Mouse (Mus musculus): ENCODE measurements at regions not wholly inside any gene's neighbourhood (a gene's known extent, or its start where the extent isn't known, plus 50 kb on each side); places are given as distances from the start of the nearest gene placed in this dataset.

DNA sequence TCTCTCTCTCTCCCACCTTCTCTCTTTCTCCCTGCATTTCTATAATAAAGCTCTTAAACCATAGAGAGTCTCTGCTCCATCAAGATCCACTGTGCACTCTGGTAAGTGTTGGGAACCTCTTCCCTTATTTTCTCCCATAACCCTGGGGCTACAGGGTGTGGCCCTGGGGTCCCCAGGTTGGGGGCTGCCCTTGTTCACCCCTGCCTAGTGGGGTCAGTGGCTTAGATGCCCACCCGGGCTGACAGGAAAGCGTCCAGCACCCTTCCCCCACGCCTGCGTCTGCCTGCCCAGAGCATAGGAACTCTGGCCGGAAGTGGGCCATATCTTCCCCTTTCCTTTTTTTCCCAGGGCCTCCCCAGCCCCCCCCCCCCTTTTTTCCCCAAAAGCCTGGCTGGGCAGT lies 534.0 kb downstream of the Hdgfl1 start:
- H3K4me1 ChIP-seq (replicated peaks; ENCODE audit: control insufficient read depth, insufficient read depth, low read length): no peaks in the 10 kb centered on the region
- H3K27ac ChIP-seq (ENCODE audit: low read length): no peak overlapping the region
- WGBS: 61% methylated on average over 5 of the region's 5 CpGs
- H3K27me3 ChIP-seq (ENCODE audit: control insufficient read depth, insufficient read depth, low read depth, low read length): no peaks in the 10 kb centered on the region
- H3K4me2 ChIP-seq (ENCODE audit: low read depth, low read length): no peak overlapping the region
- no peaks in the 10 kb centered on the region for H3K36me3 ChIP-seq (ENCODE audit: control insufficient read depth, insufficient read depth, low read length)
- H3K4me3 ChIP-seq (ENCODE audit: low read length): no peak overlapping the region
- H3K9ac ChIP-seq (ENCODE audit: low read length): no peak overlapping the region
- no peak for ATAC-seq (ENCODE audit: low read depth)
- H3K9me3 ChIP-seq (ENCODE audit: control insufficient read depth, low read length): no peaks in the 10 kb centered on the region

DNA sequence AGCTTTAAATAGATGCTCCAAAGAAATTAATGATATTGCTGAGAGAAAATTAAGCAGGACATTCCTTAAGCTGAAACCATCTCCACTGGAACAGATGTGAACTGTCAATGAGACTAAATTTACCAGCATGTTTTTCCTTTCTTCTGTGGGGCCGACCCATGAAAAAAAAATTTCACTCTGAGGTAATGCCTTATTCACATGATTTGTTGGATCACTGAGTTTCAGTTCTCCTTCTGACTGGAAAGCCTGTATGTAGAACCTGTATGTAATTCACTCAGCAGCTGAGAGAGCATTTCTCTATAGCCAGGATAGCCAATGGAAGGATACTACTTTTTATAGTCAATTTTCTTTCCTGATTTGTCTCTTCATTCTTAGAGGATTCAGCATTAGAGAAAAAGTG lies 535.3 kb downstream of the Hdgfl1 start:
- 54% methylated on average over 1 of the region's 1 CpGs for WGBS
- Histone ChIP-seq H3K4me1 (replicated peaks; ENCODE audit: control insufficient read depth, insufficient read depth, low read length) (no peaks in the 10 kb centered on the region), H3K4me2 (ENCODE audit: low read depth, low read length) (no peak overlapping the region), H3K4me3 (ENCODE audit: low read length) (no peak overlapping the region), H3K9ac (ENCODE audit: low read length) (no peak overlapping the region), H3K36me3 (ENCODE audit: control insufficient read depth, insufficient read depth, low read length) (no peaks in the 10 kb centered on the region), H3K27ac (ENCODE audit: low read length) (no peak overlapping the region), H3K9me3 (ENCODE audit: control insufficient read depth, low read length) (no peaks in the 10 kb centered on the region), H3K27me3 (ENCODE audit: control insufficient read depth, insufficient read depth, low read depth, low read length) (no peaks in the 10 kb centered on the region)
- ATAC-seq (ENCODE audit: low read depth): no peak

DNA sequence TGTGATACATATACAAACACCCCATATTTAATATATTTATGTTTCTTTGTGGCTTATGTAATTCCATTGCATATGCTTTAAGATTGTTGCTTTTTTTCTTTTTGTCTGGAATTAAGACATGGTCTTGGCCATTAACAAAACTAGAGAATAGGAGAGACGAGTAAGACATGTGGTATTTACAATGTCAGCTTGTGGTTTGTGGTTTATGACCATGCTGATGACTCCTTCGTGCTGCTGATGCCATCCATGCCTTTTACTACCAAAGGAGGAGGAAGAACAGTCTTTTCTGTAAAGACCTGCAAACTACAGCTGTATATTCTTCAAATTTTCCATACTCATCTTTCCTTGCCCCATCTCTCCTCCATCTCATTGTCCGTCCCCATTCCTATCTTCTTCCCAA lies 552.7 kb downstream of the Hdgfl1 start:
- ATAC-seq (ENCODE audit: low read depth): no peak
- no peak overlapping the region for H3K4me3 ChIP-seq (ENCODE audit: low read length)
- no peaks in the 10 kb centered on the region for H3K4me1 ChIP-seq (replicated peaks; ENCODE audit: control insufficient read depth, insufficient read depth, low read length)
- no peaks in the 10 kb centered on the region for H3K36me3 ChIP-seq (ENCODE audit: control insufficient read depth, insufficient read depth, low read length)
- H3K9ac ChIP-seq (ENCODE audit: low read length): no peak overlapping the region
- no peak overlapping the region for H3K27ac ChIP-seq (ENCODE audit: low read length)
- WGBS: 59% methylated on average over 3 of the region's 3 CpGs
- H3K9me3 ChIP-seq (ENCODE audit: control insufficient read depth, low read length): no peaks in the 10 kb centered on the region
- no peaks in the 10 kb centered on the region for H3K27me3 ChIP-seq (ENCODE audit: control insufficient read depth, insufficient read depth, low read depth, low read length)
- H3K4me2 ChIP-seq (ENCODE audit: low read depth, low read length): no peak overlapping the region

DNA sequence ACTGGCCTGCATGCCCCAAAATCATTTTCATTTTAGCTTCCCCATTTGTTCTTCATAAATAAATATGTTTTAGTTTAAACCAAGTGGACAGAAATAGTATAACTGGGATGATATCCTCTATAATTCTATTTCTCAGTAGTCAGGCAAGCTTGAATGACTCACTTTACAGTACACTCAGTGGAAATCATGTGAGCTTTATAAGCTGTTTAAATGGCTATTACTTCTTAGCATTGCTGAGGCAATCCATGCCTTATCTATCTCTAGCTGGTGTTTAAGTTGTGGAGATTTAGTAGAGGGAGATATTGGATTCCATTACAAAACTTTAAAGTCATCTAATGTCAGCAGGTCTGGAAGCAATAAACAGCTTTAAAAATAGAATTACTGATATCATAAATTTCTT lies 553.4 kb downstream of the Hdgfl1 start:
- no peak overlapping the region for H3K4me3 ChIP-seq (ENCODE audit: low read length)
- no peaks in the 10 kb centered on the region for H3K9me3 ChIP-seq (ENCODE audit: control insufficient read depth, low read length)
- no peaks in the 10 kb centered on the region for H3K4me1 ChIP-seq (replicated peaks; ENCODE audit: control insufficient read depth, insufficient read depth, low read length)
- no peak overlapping the region for H3K4me2 ChIP-seq (ENCODE audit: low read depth, low read length)
- no peak overlapping the region for H3K9ac ChIP-seq (ENCODE audit: low read length)
- no peaks in the 10 kb centered on the region for H3K27me3 ChIP-seq (ENCODE audit: control insufficient read depth, insufficient read depth, low read depth, low read length)
- ATAC-seq (ENCODE audit: low read depth): no peak
- H3K36me3 ChIP-seq (ENCODE audit: control insufficient read depth, insufficient read depth, low read length): no peaks in the 10 kb centered on the region
- no peak overlapping the region for H3K27ac ChIP-seq (ENCODE audit: low read length)

DNA sequence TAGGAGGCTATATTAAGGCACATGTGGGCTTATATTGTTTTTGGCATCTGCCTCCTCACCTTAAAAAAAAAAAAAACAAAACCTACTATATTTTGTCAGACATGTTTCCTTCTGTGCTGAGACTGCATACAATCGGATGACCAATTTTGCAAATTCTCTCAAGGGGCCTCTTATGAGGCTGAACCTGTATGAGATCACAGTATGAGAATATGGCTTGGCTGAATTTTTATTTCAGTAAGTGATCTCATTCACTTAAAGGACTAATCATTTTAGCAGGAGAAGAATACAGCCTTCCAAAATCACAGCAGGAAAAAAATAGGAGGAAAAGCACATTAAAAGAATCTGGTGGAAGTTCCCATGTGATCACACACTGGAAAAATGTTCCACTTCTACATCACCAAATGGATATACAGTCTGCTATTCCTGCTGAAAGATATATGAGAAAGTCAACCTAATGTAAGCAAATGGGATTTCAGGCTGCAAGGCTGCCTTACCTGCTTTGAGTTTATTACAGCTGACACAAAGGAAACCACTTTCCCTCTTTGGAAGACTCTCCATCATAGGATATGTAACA lies 564.3 kb downstream of the Hdgfl1 start:
- no peak overlapping the region for H3K9ac ChIP-seq (ENCODE audit: low read length)
- H3K36me3 ChIP-seq (ENCODE audit: control insufficient read depth, insufficient read depth, low read length): no peaks in the 10 kb centered on the region
- no peak overlapping the region for H3K4me3 ChIP-seq (ENCODE audit: low read length)
- WGBS: 59% methylated on average over 1 of the region's 1 CpGs
- no peaks in the 10 kb centered on the region for H3K9me3 ChIP-seq (ENCODE audit: control insufficient read depth, low read length)
- H3K4me2 ChIP-seq (ENCODE audit: low read depth, low read length): no peak overlapping the region
- H3K27ac ChIP-seq (ENCODE audit: low read length): no peak overlapping the region
- H3K4me1 ChIP-seq (replicated peaks; ENCODE audit: control insufficient read depth, insufficient read depth, low read length): no peaks in the 10 kb centered on the region
- ATAC-seq (ENCODE audit: low read depth): no peak
- no peaks in the 10 kb centered on the region for H3K27me3 ChIP-seq (ENCODE audit: control insufficient read depth, insufficient read depth, low read depth, low read length)

DNA sequence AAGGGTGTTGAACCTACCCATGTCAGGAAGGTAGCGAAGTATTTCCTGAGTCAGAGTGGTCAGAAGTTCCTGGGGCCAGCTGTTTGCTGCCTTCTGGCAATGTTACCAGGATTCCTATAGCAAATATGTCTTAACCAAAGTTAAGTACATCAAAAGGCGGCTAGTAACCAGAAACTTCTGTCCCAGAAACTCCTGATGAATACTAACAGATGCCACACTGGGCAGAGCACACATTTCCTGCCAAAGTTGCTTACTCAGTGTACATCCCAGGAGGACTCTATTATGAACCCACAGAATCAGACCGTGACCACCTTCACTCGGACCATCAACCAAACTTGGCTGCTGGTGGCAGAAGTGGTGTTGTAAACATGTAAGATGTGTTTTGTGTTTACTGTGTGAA lies 575.3 kb downstream of the Hdgfl1 start:
- Histone ChIP-seq H3K4me3 (ENCODE audit: low read length) (no peak overlapping the region), H3K9me3 (ENCODE audit: control insufficient read depth, low read length) (no peaks in the 10 kb centered on the region), H3K36me3 (ENCODE audit: control insufficient read depth, insufficient read depth, low read length) (no peaks in the 10 kb centered on the region), H3K4me1 (replicated peaks; ENCODE audit: control insufficient read depth, insufficient read depth, low read length) (no peaks in the 10 kb centered on the region), H3K27ac (ENCODE audit: low read length) (no peak overlapping the region), H3K9ac (ENCODE audit: low read length) (no peak overlapping the region), H3K4me2 (ENCODE audit: low read depth, low read length) (no peak overlapping the region), H3K27me3 (ENCODE audit: control insufficient read depth, insufficient read depth, low read depth, low read length) (no peaks in the 10 kb centered on the region)
- ATAC-seq (ENCODE audit: low read depth): no peak
- WGBS: 74% methylated on average over 4 of the region's 4 CpGs

DNA sequence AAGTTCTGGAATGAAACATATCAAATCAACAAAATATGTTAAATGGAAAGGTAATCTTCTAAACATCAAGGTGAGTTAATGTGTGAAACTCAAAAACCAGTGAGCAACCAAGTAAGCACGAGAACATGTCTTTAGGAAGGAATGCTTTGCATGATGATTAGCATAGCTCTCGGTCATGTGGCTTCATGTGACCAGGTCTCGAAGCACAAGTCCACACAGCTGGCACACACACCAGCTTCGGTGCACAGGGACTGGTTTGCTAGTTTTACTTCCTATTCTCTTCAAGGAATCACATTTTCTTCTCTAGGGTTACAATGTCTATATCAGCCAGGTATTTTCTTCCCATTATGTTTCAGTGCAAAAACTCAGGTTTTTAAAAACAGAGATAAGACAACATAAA lies 586.1 kb downstream of the Hdgfl1 start:
- Histone ChIP-seq H3K27ac (ENCODE audit: low read length) (no peak overlapping the region), H3K9ac (ENCODE audit: low read length) (no peak overlapping the region), H3K9me3 (ENCODE audit: control insufficient read depth, low read length) (no peaks in the 10 kb centered on the region), H3K4me3 (ENCODE audit: low read length) (no peak overlapping the region), H3K27me3 (ENCODE audit: control insufficient read depth, insufficient read depth, low read depth, low read length) (no peaks in the 10 kb centered on the region), H3K4me1 (replicated peaks; ENCODE audit: control insufficient read depth, insufficient read depth, low read length) (no peaks in the 10 kb centered on the region), H3K4me2 (ENCODE audit: low read depth, low read length) (no peak overlapping the region), H3K36me3 (ENCODE audit: control insufficient read depth, insufficient read depth, low read length) (no peaks in the 10 kb centered on the region)
- WGBS: 82% methylated on average over 4 of the region's 4 CpGs
- ATAC-seq (ENCODE audit: low read depth): no peak

DNA sequence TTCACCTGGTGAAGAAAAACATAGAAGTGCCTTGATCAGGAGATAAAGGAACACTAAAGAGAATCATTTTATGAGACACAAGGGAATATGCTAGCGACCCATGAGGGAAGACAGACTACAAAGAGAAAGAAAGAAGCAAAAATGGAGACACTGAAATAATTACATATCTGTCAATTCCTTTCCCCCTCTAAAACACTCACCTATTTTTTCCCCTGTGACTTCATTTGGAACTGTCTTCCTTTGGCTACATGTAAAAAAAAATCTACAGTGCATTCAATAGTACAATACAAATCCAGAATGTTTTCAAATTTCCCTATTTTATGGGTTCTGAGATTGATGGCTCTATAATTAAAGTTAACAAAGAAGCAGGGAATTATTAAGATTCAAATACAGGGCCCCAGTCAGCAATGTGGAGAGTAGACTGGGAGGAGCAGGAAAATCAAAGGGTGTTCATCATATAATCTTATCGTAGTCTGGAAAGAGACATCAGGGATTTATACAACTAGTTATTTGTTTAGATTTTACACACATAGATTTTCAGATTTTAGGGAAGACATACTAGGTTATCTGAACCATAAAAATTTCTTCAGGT lies 598.0 kb downstream of the Hdgfl1 start:
- Histone ChIP-seq H3K4me3 (ENCODE audit: low read length) (no peak overlapping the region), H3K36me3 (ENCODE audit: control insufficient read depth, insufficient read depth, low read length) (no peaks in the 10 kb centered on the region), H3K9ac (ENCODE audit: low read length) (no peak overlapping the region), H3K27me3 (ENCODE audit: control insufficient read depth, insufficient read depth, low read depth, low read length) (no peaks in the 10 kb centered on the region), H3K9me3 (ENCODE audit: control insufficient read depth, low read length) (no peaks in the 10 kb centered on the region), H3K4me2 (ENCODE audit: low read depth, low read length) (no peak overlapping the region), H3K27ac (ENCODE audit: low read length) (no peak overlapping the region), H3K4me1 (replicated peaks; ENCODE audit: control insufficient read depth, insufficient read depth, low read length) (no peaks in the 10 kb centered on the region)
- 90% methylated on average over 2 of the region's 2 CpGs for WGBS
- no peak for ATAC-seq (ENCODE audit: low read depth)

DNA sequence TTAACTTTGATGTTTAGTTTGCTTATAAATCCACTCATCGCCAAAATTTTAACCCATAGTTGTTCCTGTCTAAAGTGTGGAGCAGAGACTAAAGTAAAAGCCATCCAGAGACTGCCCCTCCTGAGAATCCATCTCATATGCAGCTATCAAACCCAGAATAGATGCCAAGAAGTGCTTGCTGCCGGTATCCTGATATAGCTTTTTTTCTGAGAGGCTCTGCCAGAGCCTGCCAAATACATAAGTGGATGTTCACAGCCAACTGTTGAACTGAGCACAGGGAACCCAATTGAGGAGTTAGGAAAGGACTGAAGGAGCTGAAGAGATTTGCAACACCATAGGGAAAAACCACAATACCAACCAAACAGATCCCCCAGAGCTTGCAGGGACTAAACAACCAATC lies 600.3 kb downstream of the Hdgfl1 start:
- 27% methylated on average over 2 of the region's 2 CpGs for WGBS
- Histone ChIP-seq H3K4me3 (ENCODE audit: low read length) (no peak overlapping the region), H3K36me3 (ENCODE audit: control insufficient read depth, insufficient read depth, low read length) (no peaks in the 10 kb centered on the region), H3K27me3 (ENCODE audit: control insufficient read depth, insufficient read depth, low read depth, low read length) (no peaks in the 10 kb centered on the region), H3K4me1 (replicated peaks; ENCODE audit: control insufficient read depth, insufficient read depth, low read length) (no peaks in the 10 kb centered on the region), H3K9me3 (ENCODE audit: control insufficient read depth, low read length) (no peaks in the 10 kb centered on the region), H3K27ac (ENCODE audit: low read length) (no peak overlapping the region), H3K4me2 (ENCODE audit: low read depth, low read length) (no peak overlapping the region), H3K9ac (ENCODE audit: low read length) (no peak overlapping the region)
- no peak for ATAC-seq (ENCODE audit: low read depth)

DNA sequence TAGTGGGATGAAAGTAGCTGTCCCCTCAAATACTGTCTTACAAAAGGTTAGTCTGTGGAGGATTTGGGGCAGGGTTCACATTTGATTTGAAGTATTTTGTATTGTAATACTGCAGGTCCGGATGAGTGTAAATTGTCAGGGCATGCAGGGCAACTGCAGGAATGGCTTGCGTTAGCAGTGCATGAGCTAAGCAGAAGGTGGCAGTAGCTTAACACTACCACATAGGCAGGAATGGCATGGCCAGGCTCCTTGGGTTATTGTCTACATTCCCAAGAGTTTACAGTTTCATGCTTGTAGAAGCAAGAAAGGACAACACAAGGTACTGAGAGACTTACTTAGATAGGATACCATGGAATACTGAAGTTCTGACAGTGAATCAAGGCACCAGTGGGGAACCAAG lies 611.3 kb downstream of the Hdgfl1 start:
- no peaks in the 10 kb centered on the region for H3K9me3 ChIP-seq (ENCODE audit: control insufficient read depth, low read length)
- H3K4me2 ChIP-seq (ENCODE audit: low read depth, low read length): no peak overlapping the region
- ATAC-seq (ENCODE audit: low read depth): no peak
- no peaks in the 10 kb centered on the region for H3K27me3 ChIP-seq (ENCODE audit: control insufficient read depth, insufficient read depth, low read depth, low read length)
- H3K9ac ChIP-seq (ENCODE audit: low read length): no peak overlapping the region
- no peak overlapping the region for H3K27ac ChIP-seq (ENCODE audit: low read length)
- H3K4me3 ChIP-seq (ENCODE audit: low read length): no peak overlapping the region
- H3K4me1 ChIP-seq (replicated peaks; ENCODE audit: control insufficient read depth, insufficient read depth, low read length): peaks cover 3% of the 10 kb centered on the region
- 88% methylated on average over 2 of the region's 2 CpGs for WGBS
- no peaks in the 10 kb centered on the region for H3K36me3 ChIP-seq (ENCODE audit: control insufficient read depth, insufficient read depth, low read length)
